Mouse (Mus musculus) intestine, embryonic 14.5 days (tissue): ENCODE results near the gene Nrn1. TPM values are rescaled to one million over a fixed set of nuclear protein-coding genes. Genes with fewer than 3 reads are reported as not detected.

Experiments
- ATAC-seq: fragments of 200-750 bp; cut with Nextera tagmentation; replicated peaks from 2 replicates; pipeline ENCODE4 v1.8.0; 2017; ENCODE audit warnings: low read depth, moderate number of reproducible peaks, moderate TSS enrichment, moderate library complexity; ENCODE audit not compliant: low FRiP score, low TSS enrichment
- DNase-seq: peaks from one replicate; pipeline ENCODE4 v3.0.0-alpha.2; 2018; ENCODE audit warnings: low spot score
- H3K27ac ChIP-seq: fragments of 300-500 bp; sonication (generic); 2 replicates; pipeline ENCODE4 v1.5.1; 2014; ENCODE audit warnings: low read depth, mild to moderate bottlenecking, control low read depth
- H3K27me3 ChIP-seq: fragments of 300-500 bp; sonication (generic); replicated peaks from 2 replicates; pipeline ENCODE4 v1.6.1; 2014; ENCODE audit warnings: low read length, control low read depth; ENCODE audit not compliant: control insufficient read depth, insufficient read depth
- H3K36me3 ChIP-seq: fragments of 300-500 bp; sonication (generic); 2 replicates; pipeline ENCODE4 v1.6.1; 2014; ENCODE audit warnings: low read length, control low read depth; ENCODE audit not compliant: control insufficient read depth, insufficient read depth
- H3K4me1 ChIP-seq: fragments of 300-500 bp; sonication (generic); replicated peaks from 2 replicates; pipeline ENCODE4 v1.6.1; 2014; ENCODE audit warnings: low read length, control low read depth, mixed read lengths; ENCODE audit not compliant: control insufficient read depth, insufficient read depth
- H3K4me2 ChIP-seq: fragments of 300-500 bp; sonication (generic); 2 replicates; pipeline ENCODE4 v1.6.1; 2014; ENCODE audit warnings: low read length
- H3K4me3 ChIP-seq: fragments of 300-500 bp; sonication (generic); 2 replicates; pipeline ENCODE4 v1.5.1; 2014; ENCODE audit warnings: low read depth, low read length, control low read depth, mixed read lengths
- H3K9ac ChIP-seq: fragments of 300-500 bp; sonication (generic); 2 replicates; pipeline ENCODE4 v1.6.1; 2014; ENCODE audit warnings: mild to moderate bottlenecking, low read length
- H3K9me3 ChIP-seq: fragments of 300-500 bp; sonication (generic); 2 replicates; pipeline ENCODE4 v1.6.1; 2016; ENCODE audit warnings: low read length, control low read depth; ENCODE audit not compliant: control insufficient read depth
- WGBS: fragments of 180-500 bp; shearing (Covaris S2); extraction: QIAGEN DNeasy Blood & Tissue Kit; methylation state at CpG from one replicate; pipeline ENCODE4 v1.1.7; 2014; 5-methylcytosine and 5-hydroxymethylcytosine counted together
- polyA plus RNA-seq: library from polyadenylated mRNA; unstranded; fragments of >200 nt; fragmentation: Nextera tagmentation; extraction: Ambion mirVana; gene quantifications from 2 replicates; pipeline ENCODE4 v1.2.1, GENCODE M21; 2014

Nrn1 gene
- polyA plus RNA-seq, 1 experiment from 2014 or later = 15.9 TPM

DNA sequence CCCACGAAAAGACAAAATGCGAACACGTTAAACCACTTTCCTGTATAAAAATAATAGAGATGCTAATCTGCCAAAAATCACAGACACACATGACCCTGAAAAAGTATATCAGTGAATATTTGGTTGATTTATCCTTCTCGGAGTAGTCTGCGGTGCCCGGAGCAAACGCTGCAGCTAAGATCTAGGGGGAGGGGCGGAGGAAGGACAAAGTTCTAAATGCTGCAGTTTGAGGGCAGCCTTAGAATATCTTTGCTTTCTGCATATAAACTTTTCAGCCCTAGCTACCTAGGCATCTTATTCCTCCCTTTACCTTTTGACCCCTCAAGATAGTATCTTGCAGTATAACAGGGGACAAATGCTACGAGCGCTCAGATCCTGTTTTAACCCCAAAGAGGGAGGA, 1.4 kb downstream of the Nrn1 start:
- no peak for DNase-seq
- H3K4me2 ChIP-seq = peak overlapping the region; percentile 69
- peak overlapping the region; percentile 38 for H3K4me3 ChIP-seq
- no peaks in the 10 kb centered on the region for H3K36me3 ChIP-seq
- H3K9ac ChIP-seq = no peak overlapping the region; the same call in 1 of the 2 replicates
- no peaks in the 10 kb centered on the region for H3K9me3 ChIP-seq
- WGBS = 3% methylated on average over 10 of the region's 10 CpGs
- H3K27me3 ChIP-seq = peaks cover 76% of the 10 kb centered on the region
- H3K4me1 ChIP-seq = no peaks in the 10 kb centered on the region
- no peak overlapping the region for H3K27ac ChIP-seq
- ATAC-seq = no peak

DNA sequence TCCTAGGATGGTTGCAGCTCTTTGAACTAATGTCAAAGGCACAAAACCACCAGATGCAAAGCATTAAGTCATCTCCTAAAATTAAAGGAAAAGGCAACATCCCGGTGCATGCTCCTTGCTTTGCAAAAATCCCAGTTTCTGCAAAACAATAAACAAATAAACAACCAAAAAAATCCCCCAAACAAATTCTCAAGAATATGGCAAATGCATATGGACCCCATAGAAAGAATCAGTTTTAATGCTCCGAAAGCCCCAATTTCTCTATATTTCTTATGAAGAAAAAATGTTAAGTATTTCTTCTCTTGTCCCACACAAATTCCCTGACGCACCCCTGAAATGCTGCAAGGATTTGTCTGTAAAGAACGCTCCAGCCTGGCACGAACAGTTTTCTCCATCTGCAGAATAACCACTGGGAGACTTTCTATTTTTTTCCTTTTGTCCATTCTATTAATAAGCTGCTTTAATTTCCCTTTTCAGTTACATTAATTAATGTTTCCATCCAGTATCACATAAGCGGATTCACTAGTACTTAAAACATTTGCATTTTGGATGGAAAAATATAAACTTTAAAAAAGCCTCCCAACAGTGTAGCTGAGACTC, 1.9 kb downstream of the Nrn1 start:
- DNase-seq = no peak
- no peak for ATAC-seq
- H3K27ac ChIP-seq = no peak overlapping the region
- peak overlapping the region; percentile 69 for H3K4me2 ChIP-seq
- no peak overlapping the region; the same call in 1 of the 2 replicates for H3K9ac ChIP-seq
- H3K4me1 ChIP-seq = no peaks in the 10 kb centered on the region
- no peaks in the 10 kb centered on the region for H3K36me3 ChIP-seq
- H3K9me3 ChIP-seq = no peaks in the 10 kb centered on the region
- peaks cover 82% of the 10 kb centered on the region for H3K27me3 ChIP-seq
- 12% methylated on average over 6 of the region's 6 CpGs for WGBS
- peak overlapping the region; percentile 38; the same call in 1 of the 2 replicates for H3K4me3 ChIP-seq

DNA sequence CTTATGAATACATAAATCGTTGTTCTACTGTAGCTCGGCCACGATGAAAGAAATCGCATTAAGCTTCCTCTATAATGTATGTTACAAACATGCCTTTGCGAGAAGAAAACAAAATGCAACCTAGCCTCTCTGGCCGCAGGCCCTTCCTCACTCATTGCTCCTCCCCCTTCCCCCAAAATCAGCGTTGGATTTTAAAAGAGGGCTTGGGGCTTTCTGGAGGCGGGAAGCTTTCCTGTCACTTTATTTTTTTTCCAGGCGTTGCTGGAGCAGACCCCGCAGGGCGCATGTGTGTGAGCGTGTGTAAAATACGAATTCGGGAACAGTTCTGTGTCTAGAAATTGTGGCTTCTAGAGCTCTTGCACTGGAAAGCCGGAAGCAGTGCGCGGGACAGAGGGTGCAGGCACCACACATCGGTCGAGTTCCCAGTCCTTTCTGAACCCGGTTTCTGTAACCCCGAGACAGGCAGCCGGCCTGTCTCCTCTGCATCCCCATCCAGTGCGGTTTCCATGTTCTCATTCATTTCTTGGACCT, 2.9 kb downstream of the Nrn1 start:
- no peaks in the 10 kb centered on the region for H3K4me1 ChIP-seq
- 1% methylated on average over 23 of the region's 23 CpGs for WGBS
- H3K36me3 ChIP-seq = no peaks in the 10 kb centered on the region
- peak overlapping the region; percentile 31 for H3K4me3 ChIP-seq
- H3K9me3 ChIP-seq = no peaks in the 10 kb centered on the region
- no peak overlapping the region for H3K9ac ChIP-seq
- no peak for ATAC-seq
- no peak overlapping the region for H3K27ac ChIP-seq
- H3K4me2 ChIP-seq = peak overlapping the region; percentile 69
- peaks cover 84% of the 10 kb centered on the region for H3K27me3 ChIP-seq
- peak; percentile 75 for DNase-seq

DNA sequence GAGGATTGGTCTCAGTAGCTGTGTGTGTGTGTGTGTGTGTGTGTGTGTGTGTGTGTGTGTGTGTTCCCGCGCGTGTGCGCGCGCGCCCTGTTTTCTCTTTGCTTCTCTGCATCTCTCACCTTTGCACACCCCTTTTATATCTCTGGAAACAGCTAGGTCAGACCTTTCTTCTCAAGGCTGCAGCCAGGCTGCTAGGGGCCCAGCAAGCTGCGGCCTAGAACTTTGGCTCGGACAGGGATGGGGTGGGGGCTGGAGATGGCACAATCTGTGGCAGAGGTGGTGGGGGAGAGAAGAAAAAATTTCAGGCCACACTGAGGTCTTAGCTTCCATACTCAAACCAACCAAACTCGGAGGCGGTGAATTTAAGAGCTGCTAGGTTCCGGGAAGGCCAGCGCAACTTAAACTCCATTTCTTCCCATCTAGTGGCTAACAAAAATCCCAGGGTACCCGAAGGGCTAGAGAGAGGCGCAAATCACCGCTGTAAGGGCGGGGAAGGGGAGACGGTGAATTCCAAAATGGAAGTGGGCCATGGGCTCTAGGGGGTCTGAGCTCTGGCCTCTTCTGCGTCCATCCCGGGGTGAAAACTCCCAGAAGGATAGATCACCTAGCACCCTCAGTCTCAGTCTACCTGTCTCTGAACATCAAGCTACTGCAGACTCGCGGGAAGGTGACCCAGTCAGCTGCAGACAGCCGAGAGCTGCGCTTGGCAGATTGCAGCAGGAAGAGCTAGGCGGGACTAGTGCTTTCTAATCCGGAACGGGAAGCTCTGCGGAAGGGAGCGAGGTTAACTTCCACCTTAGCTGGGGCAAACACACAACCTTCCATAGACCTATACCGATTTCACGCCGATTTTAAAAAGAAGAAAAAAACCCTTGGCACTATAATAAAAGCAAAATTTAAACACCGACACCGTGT, 3.7 kb downstream of the Nrn1 start:
- 0 out of 2 replicates have a peak overlapping the region, but pooled peaks have one; percentile 20 for H3K9ac ChIP-seq
- no peak for ATAC-seq
- H3K27me3 ChIP-seq = peaks cover 91% of the 10 kb centered on the region
- H3K36me3 ChIP-seq = no peaks in the 10 kb centered on the region
- peak overlapping the region; percentile 69 for H3K4me2 ChIP-seq
- H3K4me3 ChIP-seq = peak overlapping the region; percentile 31
- no peaks in the 10 kb centered on the region; the same call in 1 of the 2 replicates for H3K4me1 ChIP-seq
- WGBS = 6% methylated on average over 34 of the region's 34 CpGs
- no peaks in the 10 kb centered on the region for H3K9me3 ChIP-seq
- H3K27ac ChIP-seq = no peak overlapping the region
- DNase-seq = peak; percentile 77

DNA sequence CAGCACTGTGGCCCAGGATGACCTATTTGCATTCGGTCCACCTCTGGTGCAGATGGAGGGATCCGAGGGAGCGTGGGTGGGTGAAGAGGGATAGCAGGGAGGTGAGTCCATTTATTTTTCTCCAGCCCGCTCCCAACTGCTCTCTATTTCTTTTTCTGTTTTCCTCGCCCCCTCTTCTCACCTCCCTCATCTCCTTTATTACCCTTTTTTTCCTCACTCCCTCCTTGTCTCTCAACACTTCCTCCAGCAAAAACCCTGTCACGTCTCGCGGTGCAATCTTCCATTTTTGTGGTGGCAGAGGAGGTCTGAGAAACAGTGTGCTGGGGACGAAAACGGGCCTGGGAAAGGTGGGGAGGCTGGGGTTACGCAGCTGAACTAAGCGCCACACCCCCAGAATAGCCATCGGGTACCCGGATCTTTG, 4.6 kb downstream of the Nrn1 start:
- H3K4me1 ChIP-seq = no peaks in the 10 kb centered on the region; the same call in 1 of the 2 replicates
- H3K9me3 ChIP-seq = no peaks in the 10 kb centered on the region
- H3K27ac ChIP-seq = no peak overlapping the region
- H3K9ac ChIP-seq = no peak overlapping the region
- H3K27me3 ChIP-seq = peaks cover 98% of the 10 kb centered on the region
- DNase-seq = no peak
- no peaks in the 10 kb centered on the region for H3K36me3 ChIP-seq
- no peak overlapping the region for H3K4me2 ChIP-seq
- no peak overlapping the region for H3K4me3 ChIP-seq
- ATAC-seq = no peak
- WGBS = 30% methylated on average over 14 of the region's 14 CpGs

DNA sequence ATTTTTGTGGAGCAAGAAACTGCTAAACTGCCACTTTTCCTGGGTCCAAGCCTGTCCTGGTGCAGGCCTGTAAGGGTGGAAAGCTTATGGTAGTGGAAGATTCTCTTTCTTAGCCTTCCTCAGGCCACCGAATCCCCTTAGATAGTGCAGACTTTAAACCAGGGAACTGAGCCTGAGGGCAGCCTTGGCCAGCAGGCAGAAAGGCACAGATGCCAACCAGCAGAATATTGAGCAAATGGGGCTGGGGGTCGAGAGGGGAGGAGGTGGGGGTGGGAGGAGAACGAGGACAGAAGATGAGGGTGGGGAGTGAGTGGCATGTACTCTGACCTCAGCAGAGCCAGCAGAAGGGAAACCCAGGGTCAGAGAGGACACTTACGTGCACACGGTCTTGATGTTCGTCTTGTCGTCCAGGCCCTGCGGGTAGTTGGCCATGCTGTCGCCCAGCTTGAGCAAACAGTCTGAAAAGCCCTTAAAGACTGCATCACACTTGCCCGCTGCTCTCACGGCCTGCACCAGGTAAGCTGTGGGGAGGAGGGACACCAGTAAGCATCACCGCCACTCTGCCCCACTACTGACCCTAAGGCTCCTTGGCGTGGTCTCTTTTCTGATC, 5.1 kb downstream of the Nrn1 start:
- no peak for DNase-seq
- WGBS = 19% methylated on average over 13 of the region's 13 CpGs
- no peak for ATAC-seq

DNA sequence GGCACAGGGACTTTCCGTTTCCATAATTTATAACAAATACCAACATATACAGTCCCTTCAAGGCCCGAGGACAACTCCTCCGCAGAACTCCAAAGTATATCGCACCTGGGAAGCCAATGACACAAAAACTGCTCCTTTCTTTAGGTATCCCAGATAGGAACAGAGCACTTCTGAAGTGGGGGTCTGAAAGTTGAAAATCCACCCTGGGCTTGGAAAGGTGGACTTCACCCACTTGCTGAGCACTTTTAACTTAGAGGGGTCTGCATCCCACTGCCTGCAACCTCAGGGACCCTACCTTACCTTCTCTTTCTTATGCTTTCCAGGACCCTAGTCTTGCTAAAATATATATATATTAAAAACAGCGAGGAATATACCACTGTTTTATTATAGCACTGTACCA, 6.4 kb downstream of the Nrn1 start:
- Histone ChIP-seq H3K27ac (no peak overlapping the region), H3K27me3 (peaks cover 98% of the 10 kb centered on the region)
- 23% methylated on average over 5 of the region's 5 CpGs for WGBS

More for the DNA sequence above, 5.1 kb downstream of the Nrn1 start:
- H3K27me3 ChIP-seq = peaks cover 98% of the 10 kb centered on the region
- no peaks in the 10 kb centered on the region for H3K36me3 ChIP-seq
- H3K4me1 ChIP-seq = no peaks in the 10 kb centered on the region; the same call in 1 of the 2 replicates
- no peak overlapping the region for H3K9ac ChIP-seq
- no peaks in the 10 kb centered on the region for H3K9me3 ChIP-seq
- no peak overlapping the region for H3K4me3 ChIP-seq
- no peak overlapping the region for H3K27ac ChIP-seq
- no peak overlapping the region for H3K4me2 ChIP-seq

DNA sequence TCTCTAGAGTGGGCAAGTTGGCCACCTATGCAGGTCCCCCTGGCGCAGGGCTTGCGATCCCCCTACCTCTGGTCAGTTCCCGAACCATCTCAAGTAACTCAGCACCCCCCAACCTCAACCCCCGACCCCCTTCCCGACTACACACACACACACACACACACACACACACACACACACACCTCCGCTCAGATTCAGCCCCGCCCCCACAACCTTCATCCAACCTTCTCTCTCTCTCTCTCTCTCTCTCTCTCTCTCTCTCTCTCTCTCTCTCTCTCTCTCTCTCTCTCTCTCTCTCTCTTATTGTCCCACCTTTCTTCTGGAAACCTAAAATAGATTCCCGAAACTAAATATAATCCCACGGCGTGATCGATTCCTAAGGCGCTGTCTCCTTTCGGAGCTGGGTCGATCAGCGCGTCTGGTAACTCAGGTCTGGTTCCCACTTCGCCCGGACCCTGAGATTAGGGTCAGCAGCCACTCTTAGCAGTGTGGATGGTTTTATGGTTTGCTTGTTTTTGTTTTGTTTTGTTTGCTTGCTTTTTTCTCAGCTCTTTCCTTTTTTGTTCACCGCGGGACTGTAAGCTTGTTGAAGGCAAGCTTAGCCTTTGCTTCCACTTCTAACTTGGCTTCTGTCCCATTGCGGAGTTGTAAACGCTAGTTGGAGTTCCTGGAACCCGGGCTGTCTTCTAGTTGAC, 7.0 kb downstream of the Nrn1 start:
- H3K4me3 ChIP-seq = peak overlapping the region; percentile 26; the same call in 1 of the 2 replicates
- no peaks in the 10 kb centered on the region; the same call in 1 of the 2 replicates for H3K4me1 ChIP-seq
- no peak overlapping the region for H3K9ac ChIP-seq
- no peaks in the 10 kb centered on the region for H3K9me3 ChIP-seq
- no peak for ATAC-seq
- 7% methylated on average over 23 of the region's 23 CpGs for WGBS
- peak overlapping the region; percentile 39; the same call in 1 of the 2 replicates for H3K4me2 ChIP-seq
- DNase-seq = no peak
- no peaks in the 10 kb centered on the region for H3K36me3 ChIP-seq
- no peak overlapping the region for H3K27ac ChIP-seq
- peaks cover 98% of the 10 kb centered on the region for H3K27me3 ChIP-seq

More for the DNA sequence above, 6.4 kb downstream of the Nrn1 start:
- Histone ChIP-seq H3K4me3 (no peak overlapping the region), H3K4me2 (no peak overlapping the region), H3K4me1 (no peaks in the 10 kb centered on the region; the same call in 1 of the 2 replicates), H3K36me3 (no peaks in the 10 kb centered on the region), H3K9ac (no peak overlapping the region), H3K9me3 (no peaks in the 10 kb centered on the region)
- ATAC-seq (no peak), DNase-seq (no peak)
